Mouse (Mus musculus) retina, adult 2 months (tissue): Measurements from ENCODE around the gene Ankrd34a.

Experiments
- DNase-seq: peaks from one replicate; pipeline ENCODE4 v3.0.0-alpha.2; 2012; ENCODE audit warnings: low read depth, low spot score

Ankrd34a gene

GRCm38 (mm10) chr3:96596228-96596707 lies at the start of gene Ankrd34a:
TSS of gene Ankrd34a (plus strand) at chr3:96596636.
- peak; percentile 46 for DNase-seq

- DNase-seq: no peak
Observed at GRCm38 (mm10) chr3:96546880-96547279, 49.6 kb upstream of the Ankrd34a start.

- peak; percentile 29 for DNase-seq
Observed at GRCm38 (mm10) chr3:96547389-96547960, 49.0 kb upstream of the Ankrd34a start.

GRCm38 (mm10) chr3:96548824-96549223 lies 47.6 kb upstream of the Ankrd34a start:
- DNase-seq: no peak

- no peak for DNase-seq
Observed at GRCm38 (mm10) chr3:96549346-96549745, 47.1 kb upstream of the Ankrd34a start.

GRCm38 (mm10) chr3:96551203-96551602 lies 45.2 kb upstream of the Ankrd34a start:
- no peak for DNase-seq

- DNase-seq: no peak
Observed at GRCm38 (mm10) chr3:96551890-96552289, 44.5 kb upstream of the Ankrd34a start.

- no peak for DNase-seq
Observed at GRCm38 (mm10) chr3:96553601-96554000, 42.8 kb upstream of the Ankrd34a start.

GRCm38 (mm10) chr3:96554251-96554650 lies 42.2 kb upstream of the Ankrd34a start:
- DNase-seq: no peak

GRCm38 (mm10) chr3:96555041-96555596 lies 41.3 kb upstream of the Ankrd34a start:
- no peak for DNase-seq

- DNase-seq: no peak
Observed at GRCm38 (mm10) chr3:96555999-96556614, 40.3 kb upstream of the Ankrd34a start.

- no peak for DNase-seq
Observed at GRCm38 (mm10) chr3:96556651-96557635, 39.5 kb upstream of the Ankrd34a start.

- peak; percentile 81 for DNase-seq
Observed at GRCm38 (mm10) chr3:96557694-96558093, 38.7 kb upstream of the Ankrd34a start, which contains the start of gene Txnip. TSS of gene Txnip (plus strand) at chr3:96557957.

GRCm38 (mm10) chr3:96558159-96558558 lies 38.3 kb upstream of the Ankrd34a start:
- DNase-seq: no peak

- DNase-seq: no peak
Observed at GRCm38 (mm10) chr3:96558668-96559196, 37.7 kb upstream of the Ankrd34a start.

- no peak for DNase-seq
Observed at GRCm38 (mm10) chr3:96559398-96559910, 37.0 kb upstream of the Ankrd34a start.

- DNase-seq: no peak
Observed at GRCm38 (mm10) chr3:96559911-96560850, 36.3 kb upstream of the Ankrd34a start.

GRCm38 (mm10) chr3:96560881-96561668 lies 35.4 kb upstream of the Ankrd34a start:
- DNase-seq: no peak

GRCm38 (mm10) chr3:96561946-96562681 lies 34.3 kb upstream of the Ankrd34a start:
- DNase-seq: no peak
